Mouse (Mus musculus) hematopoietic stem cell, adult 5-6 weeks (primary cell): ENCODE measurements at regions not wholly inside any gene's neighbourhood (a gene's known extent, or its start where the extent isn't known, plus 50 kb on each side); places are given as distances from the start of the nearest gene placed in this dataset.

Source experiments
- ATAC-seq, 2 experiments: fragments of 125-278 bp in 1 of 2; replicated peaks in 1 of 2; 2 replicates each; pipeline ENCODE4 v1.8.0; 2016 to 2017; ENCODE audit warnings: inconsistent platforms in 2 of 2, mild to moderate bottlenecking in 2 of 2, moderate number of reproducible peaks in 2 of 2, low read depth in 1 of 2, moderate TSS enrichment in 1 of 2; ENCODE audit not compliant: low FRiP score in 2 of 2, poor library complexity in 2 of 2, severe bottlenecking in 2 of 2, insufficient read depth in 1 of 2, low TSS enrichment in 1 of 2

DNA sequence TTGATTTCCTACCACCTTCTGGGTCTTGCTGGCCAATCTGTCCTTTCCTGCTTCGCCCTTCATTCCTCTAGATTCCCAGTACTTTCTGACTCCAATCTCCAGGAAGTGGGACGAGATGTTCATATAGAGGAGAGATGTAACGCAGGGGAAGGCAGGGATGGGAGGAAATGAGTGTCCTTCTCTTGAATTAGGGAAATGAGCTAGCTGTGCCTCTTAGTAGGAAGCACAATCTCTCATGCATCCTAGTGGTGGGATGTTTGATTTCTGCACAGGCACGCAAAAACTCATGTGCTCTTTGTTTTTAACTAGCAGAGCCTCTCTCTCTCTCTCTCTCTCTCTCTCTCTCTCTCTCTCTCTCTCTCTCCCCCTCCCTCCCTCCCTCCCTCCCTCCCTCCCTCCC is 290.3 kb downstream of the Gm11011 start:
- no peak for ATAC-seq

DNA sequence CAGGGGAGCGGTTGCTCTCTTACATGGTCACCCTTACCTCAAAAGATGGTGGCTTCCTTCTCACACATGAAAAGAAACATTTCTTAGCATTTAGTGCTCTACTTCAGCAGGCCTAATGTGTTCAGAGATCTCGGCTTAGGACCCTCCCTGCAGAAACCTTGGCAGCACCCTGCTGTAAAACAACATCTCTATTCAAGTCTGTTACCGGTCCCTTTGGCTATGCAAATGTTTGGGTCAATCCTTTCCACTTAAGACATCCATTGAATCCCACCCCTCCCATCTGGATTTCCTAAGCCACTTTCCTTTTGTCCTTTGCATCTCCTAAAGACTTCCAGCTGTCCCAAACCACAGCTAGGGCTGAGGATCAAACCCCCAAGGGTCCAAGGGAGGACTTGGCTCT is 294.2 kb downstream of the Gm11011 start:
- no peak for ATAC-seq

DNA sequence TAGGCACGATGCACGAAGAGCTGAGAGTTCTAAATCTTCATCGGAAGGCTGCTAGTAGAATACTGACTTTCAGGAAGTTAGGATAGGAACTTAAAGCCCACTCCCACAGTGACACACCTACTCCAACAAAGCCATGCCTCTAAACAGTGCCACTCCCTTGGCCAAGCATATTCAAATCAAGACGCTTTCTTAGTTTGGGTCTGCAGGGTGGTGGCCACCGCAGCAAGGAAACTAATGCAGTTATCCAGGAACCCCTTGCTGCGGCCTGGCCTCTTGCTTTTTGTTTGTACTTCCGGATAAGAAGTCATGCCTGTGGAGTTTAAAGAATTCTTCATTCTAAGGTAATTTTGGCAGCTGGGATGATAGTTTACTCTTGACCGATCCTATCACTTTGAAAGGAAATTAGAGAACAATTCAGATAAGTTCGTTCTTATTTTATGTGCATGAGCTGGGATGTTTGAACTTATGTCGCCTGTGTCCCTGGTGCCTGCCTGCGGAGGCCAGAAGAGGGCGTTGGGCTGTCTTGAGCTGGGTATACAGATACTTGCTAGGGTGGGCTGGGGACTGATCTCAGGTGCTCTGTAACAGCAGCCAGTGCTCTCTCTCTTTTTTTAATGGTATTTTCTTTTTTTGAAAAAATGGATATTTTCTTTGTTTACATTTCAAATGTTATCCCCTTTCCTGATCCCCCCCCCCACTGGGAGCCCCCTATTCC is 298.5 kb downstream of the Gm11011 start:
- ATAC-seq: no peak

DNA sequence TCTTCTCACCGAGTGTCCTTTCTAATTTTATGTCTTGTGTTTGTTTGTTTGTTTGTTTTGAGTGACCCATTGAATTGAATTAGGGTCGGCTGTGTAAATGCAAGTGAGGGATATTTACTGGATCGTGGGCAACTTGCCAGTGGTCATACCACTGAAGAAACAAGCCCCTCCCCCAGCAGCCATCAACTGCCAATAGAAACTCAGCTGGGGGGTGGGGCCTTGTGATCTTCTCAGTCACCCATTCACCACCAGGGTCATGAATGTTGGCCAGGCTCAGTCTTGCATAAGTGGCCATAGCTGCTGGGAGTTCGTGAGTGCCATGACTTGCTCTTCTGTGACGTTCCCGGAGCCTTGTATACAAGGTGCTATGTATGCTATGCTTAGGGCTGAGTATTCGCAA is 300.8 kb downstream of the Gm11011 start:
- ATAC-seq: no peak

DNA sequence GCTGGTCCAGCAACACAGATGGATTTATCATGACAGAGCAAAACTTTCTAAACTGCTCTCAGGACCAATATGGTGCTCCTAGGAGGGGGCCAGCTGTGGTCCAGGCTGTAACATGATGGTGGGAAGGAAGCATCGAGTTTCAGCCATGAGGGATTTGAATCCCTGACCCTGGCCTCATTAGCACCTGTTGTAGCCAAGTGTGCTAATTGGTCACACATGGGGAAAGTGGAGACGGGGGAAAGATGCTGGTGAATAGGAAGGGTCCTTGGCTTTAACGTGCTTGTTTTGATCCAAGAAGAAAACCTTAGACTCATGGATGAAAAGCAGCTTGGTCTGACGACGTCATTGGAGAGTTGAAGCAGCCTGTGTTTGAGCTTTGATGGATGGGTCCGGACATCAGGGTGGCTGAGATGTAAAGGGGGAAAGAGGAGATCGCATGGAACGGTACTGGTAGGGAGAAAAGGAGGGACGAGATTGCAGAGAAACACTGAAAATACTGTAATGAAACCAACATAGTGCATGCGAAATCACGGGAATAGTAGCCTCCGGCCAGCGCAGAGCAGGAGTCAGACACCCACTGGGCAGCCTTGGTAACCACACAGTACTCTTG is 304.9 kb downstream of the Gm11011 start:
- ATAC-seq: no peak

DNA sequence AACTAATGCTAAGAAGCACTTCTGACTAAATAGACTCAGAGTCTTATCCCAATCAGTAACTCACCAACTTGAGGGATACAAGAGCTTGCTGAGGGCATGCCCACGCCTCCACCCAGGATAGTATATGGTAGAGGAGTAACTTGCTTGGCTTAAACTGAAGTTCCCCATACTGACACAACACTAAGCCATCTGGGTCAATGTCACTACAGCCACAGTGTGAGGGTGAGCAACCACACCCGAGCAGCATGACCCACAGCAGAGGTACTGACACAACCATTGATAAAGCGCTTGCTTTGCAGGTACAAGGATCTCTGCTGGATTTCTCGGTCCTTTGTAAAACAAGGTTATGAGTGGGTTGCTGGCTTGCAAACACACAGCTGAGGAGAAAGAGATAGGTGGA is 312.2 kb downstream of the Gm11011 start:
- no peak for ATAC-seq

DNA sequence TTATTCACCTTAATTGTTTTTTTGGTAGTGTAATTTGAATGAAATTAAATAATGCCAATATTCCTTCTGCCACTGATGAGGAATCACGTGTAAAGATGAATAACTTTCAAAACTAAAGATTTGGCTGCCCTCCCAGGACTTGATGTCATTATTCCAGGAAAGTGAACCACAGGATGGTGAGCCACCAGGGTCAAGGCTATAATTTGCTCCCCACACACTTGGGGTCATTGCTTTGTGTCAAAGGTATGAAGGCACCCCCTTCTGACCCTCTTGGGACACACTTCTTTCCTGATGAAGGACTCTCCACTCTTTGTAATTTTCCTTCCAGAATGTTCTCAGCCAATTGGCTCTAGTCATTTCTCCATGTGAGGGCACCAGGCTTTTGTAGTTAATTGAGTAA is 313.4 kb downstream of the Gm11011 start:
- no peak for ATAC-seq

DNA sequence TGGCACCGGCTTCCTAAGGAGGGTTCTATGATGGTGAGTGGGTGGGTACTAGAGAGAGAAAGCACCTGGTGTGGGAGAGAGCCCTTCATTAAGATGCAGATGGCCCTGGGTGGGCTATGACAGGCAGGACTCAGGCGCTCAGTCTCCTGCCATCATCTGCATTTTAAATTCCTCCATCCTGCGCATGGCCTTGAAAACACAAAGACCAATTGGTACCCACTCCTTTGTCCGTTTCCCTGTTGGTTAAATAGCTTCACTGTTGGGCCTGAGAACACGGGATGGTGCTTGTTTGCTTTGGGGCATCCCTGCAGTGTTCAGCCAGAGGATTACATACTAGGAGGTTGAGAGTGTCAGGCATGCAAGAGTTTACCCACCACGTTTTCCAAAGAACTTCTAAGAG is 314.9 kb downstream of the Gm11011 start:
- ATAC-seq: no peak

DNA sequence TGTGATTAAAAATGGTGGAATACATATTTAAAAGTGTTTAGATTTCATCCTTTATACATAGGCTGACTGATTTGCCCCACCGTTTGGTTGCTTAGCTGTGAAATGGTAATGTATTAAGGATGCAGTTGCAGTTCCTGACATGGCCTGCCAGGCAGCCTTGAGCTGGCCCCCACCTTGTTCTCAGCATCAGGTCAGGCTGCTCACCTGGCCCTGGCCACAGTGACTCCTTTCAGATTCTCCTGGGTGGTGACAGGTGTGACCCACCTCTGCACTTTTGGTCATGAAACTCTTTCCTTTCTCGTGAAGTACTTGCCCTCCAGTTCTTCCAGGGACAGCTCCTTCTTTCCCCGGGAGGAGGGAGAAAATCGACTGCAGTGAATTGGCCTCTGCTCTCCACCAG is 315.5 kb downstream of the Gm11011 start:
- ATAC-seq: no peak

DNA sequence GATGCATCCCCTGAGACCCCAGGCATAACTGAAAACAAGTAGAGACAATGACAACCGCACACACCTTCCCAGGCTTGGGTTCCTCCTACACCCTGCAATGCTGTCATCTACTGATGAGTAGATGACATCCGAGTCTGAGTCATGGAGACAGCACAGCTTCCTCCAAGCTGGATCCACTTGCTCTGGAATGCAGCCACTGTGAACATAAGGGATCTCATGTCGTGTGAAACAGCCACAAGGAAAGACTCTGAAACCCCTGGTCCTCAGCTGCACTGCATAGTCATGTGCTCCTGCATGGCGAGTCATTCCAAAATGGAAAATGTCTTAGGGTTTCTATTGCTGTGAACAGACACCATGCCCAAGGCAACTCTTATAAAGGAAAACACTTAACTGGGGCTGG is 305.2 kb upstream of the Zfp64 start:
- no peak for ATAC-seq

DNA sequence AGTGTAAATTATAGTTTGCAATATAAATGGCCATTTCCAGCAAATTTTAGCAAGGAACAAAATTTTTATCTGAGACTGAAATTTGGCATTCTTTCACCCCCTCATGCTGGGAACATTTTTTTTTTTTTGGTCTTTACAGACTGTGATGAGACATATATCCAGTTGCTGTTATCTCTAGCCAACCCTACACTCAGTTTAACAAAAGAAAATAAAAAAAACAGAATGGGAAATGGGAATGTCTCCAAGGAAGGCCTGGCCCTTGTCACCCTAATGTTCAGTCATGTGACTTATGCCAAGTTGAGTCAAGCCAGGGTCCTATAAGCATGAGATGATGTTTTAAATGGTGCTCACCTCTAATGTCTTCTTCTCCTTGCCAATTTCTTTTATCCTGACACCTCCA is 289.2 kb upstream of the Zfp64 start:
- ATAC-seq: no peak

DNA sequence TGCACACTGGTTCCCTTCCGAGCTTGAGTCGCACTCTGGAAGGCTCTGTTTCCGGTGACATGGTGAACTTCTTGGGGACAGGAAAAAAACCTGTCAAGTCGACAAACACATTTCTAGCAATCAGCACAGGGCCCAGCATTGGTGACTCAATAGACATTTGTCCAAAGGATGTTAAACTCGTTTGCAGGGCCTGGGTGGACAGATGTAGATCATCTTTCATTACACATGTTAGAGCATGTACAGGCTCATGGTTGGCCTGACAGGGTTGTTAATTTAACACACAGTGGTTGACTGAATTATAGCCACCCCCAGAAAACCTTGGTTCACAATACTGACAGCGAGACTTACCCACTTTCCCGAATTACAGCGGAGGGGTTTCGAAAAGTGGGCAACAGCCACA is 288.6 kb upstream of the Zfp64 start:
- ATAC-seq: no peak

DNA sequence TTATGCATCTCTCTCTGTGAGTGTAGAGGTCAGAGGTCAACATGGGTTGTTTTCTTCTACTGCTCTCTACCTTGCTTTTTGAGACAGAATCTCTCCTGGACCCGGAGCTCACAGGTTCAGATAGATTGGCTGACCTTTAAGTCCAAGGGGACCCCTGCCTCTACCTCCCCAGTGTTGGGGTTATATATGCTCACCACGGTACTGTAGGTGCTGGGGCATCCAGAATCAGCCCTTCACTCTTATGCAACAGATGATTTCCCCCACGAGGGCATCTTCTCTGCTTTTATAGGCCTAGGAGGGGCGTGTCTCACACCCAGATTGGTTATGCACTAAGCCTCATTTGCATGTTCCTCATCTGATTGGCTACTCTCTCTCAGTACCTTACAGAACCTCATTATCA is 282.5 kb upstream of the Zfp64 start:
- ATAC-seq: no peak

DNA sequence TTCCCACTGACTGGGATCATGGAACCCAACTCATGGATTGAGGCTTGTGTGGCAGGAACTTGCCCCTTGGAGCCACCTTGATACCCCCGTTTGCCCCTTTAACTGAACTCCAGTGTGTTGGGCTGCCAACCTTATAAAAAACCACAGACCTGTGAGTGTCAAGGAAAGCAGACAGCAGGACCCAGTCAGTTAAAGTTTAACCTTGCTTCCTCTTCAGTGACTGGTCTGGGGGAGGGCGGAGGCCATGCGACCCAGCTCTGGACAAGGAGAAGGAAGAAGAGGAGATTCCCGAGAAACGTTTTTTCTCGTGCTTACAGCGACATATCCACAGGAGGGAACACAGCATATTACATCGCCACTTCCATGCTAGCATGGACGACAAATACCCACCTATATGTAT is 281.9 kb upstream of the Zfp64 start:
- no peak for ATAC-seq

DNA sequence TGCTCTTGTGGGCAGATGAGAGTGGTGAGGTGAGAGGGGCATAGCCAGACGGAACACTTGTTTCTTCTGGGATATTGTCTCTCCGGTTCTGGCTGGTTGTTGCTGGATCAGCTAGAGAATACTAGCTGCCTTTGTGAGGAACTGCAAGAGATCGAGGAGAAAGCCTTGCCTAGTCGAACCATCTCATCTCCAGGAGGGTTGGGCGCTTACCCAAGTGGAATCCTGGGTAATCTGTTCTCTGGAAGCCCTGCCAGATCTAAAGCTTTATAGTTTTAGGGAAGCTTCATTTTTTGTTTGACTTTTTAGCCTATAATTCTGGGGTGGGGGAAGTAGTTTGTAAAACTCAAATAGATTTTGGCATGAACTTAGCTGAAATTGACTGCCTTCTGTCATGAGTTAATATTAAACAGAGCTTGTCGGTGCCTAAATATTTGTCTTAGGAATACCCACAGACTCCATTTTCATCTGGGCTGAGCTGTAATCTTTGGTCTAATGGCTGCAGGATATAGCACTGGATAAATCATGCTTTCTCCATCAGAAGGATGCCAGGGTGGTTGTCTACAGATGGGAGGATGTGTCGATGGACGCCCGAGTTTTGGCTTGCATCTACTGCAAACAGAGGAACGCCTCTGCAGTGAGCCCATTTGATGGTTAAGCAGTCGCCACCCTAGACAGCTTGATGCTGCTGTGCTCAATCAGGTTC is 279.1 kb upstream of the Zfp64 start:
- no peak for ATAC-seq

DNA sequence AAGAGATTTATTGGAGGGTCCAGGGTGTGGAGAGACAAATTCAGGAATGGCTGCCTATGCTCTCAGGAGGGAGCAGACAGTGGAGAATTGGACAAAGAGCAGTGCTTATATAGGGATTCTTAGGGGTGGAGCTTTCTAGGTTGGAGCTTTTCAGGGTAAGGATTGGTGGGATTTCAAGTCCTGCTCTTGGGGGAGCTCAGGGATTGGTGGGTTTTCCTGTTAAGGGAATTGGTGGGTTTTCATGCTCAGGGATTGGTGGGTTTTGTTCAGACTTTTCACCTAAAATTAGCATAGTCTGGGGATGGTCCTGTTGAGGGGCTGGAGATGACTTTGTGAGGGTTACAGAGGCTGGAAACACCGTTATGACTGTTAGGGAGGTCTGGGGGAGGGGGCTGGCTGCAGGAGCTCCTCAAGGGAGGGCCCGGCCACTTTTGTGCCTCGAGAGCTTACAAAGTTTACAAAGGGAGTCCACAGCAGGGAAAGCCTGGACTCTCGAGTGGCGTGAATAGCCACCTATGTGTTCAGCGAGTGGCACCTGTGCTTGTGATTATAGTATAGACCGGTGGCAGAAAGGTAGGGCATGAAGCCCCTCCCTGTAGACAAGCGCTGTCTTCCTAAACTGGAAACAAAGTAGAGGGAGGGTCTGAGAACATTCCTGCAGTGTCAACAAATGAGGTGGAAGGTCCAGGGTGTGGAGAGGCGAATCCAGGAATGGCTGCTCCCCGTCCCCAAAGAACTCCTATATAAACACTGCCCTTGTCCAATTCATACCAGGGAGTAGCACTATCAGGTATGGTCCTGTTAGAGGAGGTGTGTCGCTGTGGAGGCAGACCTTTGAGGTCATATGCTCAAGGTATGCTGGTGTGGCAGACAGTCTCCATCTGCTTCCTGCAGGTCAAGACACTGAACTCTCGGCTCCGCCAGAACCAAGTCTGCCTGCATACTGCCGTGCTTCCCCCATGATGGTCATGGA is 278.1 kb upstream of the Zfp64 start:
- ATAC-seq: no peak

DNA sequence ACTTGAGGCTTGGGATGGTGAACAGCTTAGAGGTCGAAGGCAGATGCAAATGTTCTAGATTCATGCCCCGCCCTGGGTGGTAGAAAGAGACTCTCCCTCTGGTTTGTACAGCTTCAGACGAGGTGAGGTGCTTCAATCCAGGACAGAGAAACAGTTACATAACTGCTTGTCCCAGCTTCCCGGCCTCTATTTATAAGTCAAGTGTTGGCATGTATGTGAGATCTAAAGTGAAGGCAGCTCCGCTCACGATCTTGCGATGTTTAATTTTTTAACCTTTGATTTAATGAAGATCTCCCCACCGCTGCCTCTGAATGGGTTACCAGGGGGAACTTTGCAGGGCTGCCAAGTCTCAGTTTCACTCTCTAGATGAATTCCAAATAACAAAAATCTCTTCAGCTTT is 266.9 kb upstream of the Zfp64 start:
- ATAC-seq: no peak

DNA sequence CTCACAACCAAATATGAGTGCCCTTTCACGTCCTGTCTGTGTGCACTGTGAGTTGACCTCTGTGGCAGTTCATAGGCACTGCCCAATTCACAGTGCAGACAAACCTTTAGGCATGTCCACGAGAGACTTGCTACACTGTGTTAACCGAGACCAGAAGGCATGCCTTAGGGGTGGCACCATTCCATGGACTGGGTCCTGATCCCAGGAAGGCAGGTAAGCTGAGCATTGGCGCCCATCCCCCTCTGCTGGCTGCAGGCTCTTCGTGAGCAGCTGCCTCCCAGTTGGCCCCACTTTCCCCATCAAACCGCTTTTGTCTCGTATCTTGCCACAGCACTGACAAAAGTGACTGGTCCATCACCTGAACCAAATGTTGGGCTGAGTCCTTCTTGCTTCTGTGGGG is 265.8 kb upstream of the Zfp64 start:
- ATAC-seq: no peak
